Mouse (Mus musculus): ENCODE results near the gene Vav3.

DNA sequence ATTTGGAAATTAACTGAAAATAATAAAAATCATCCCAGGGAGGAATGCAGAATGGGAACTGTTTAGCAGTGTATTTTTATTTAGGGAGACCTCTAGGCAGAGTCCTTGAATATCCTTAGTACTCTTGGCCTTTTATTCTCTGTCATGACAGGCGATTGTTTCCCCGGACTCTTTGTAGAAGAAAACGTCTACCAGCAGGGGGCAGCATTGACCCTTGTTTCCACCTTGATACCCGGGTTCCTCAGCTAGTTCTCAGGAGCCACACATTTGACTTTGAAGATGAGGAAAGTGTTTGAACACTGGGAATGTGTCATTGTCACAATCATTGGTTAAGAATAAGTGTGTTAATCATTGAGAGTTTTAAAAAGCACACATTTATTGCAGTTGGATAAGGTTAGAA, 185.8 kb downstream of the Vav3 start:
- TF ChIP-seq GATA1 (IDR thresholded peaks at IDR 0.05; ENCODE audit: borderline replicate concordance, low read length) (no peak), FLI1 (IDR thresholded peaks at IDR 0.05; ENCODE audit: low read length) (no peak)
